Mouse (Mus musculus) ES-Bruce4 (cell line): ENCODE results near the gene Trim23. TPM values are rescaled to one million over a fixed set of nuclear protein-coding genes. Genes with fewer than 3 reads are reported as not detected.
A peak's percentile ranks its signal among the peaks of the same experiment; 100 is the strongest.
"Not testable (repeated sequence)": the region's sequence is repeated elsewhere in the genome, so short reads cannot be mapped to it uniquely, and the experiment has no call there.

Experiments used
- H3K27ac ChIP-seq: 2 replicates; pipeline ENCODE4 v1.5.1; 2012; ENCODE audit warnings: low read length, inconsistent platforms; ENCODE audit not compliant: insufficient read depth
- H3K27me3 ChIP-seq: 2 replicates; pipeline ENCODE4 v1.6.1; 2012; ENCODE audit warnings: mild to moderate bottlenecking, low read length, inconsistent platforms; ENCODE audit not compliant: control insufficient read depth, poor library complexity, insufficient read depth, severe bottlenecking
- H3K36me3 ChIP-seq: 2 replicates; pipeline ENCODE4 v1.6.1; 2012; ENCODE audit warnings: inconsistent platforms, mild to moderate bottlenecking, low read length, moderate library complexity; ENCODE audit not compliant: control insufficient read depth, poor library complexity, insufficient read depth, severe bottlenecking
- H3K4me1 ChIP-seq: one replicate; pipeline ENCODE4 v1.8.1; 2011; ENCODE audit warnings: low read length; ENCODE audit not compliant: control insufficient read depth, insufficient read depth
- H3K4me3 ChIP-seq: 2 replicates; pipeline ENCODE4 v1.5.1; 2011; ENCODE audit warnings: low read depth, mild to moderate bottlenecking, low read length
- H3K9ac ChIP-seq: 2 replicates; pipeline ENCODE4 v1.6.1; 2012; ENCODE audit warnings: low read depth, mild to moderate bottlenecking, inconsistent platforms; ENCODE audit not compliant: poor library complexity, severe bottlenecking
- H3K9me3 ChIP-seq: replicated peaks from 2 replicates; pipeline ENCODE4 v1.6.1; 2012; ENCODE audit warnings: mild to moderate bottlenecking, low read length, inconsistent platforms; ENCODE audit not compliant: control insufficient read depth, poor library complexity, insufficient read depth, severe bottlenecking
- CTCF ChIP-seq: IDR thresholded peaks from one replicate; pipeline ENCODE4 v1.8.1; 2011; ENCODE audit warnings: low read depth, low read length
- EP300 ChIP-seq: IDR thresholded peaks from 2 replicates; pipeline ENCODE4 v1.6.1; 2011; ENCODE audit warnings: low read depth, low read length; ENCODE audit not compliant: insufficient read depth
- POLR2A ChIP-seq: IDR thresholded peaks from one replicate; pipeline ENCODE4 v1.8.1; 2011; ENCODE audit warnings: low read length; ENCODE audit not compliant: insufficient read depth
- polyA plus RNA-seq: library from polyadenylated mRNA; stranded (reverse); fragments of >200 nt; gene quantifications from 2 replicates; pipeline ENCODE4 v1.2.4, GENCODE M21; 2011; ENCODE audit warnings: low read depth; ENCODE audit not compliant: missing spikeins, insufficient read depth, insufficient read length

Trim23 gene
- polyA plus RNA-seq, 1 experiment = 26.8 TPM

DNA sequence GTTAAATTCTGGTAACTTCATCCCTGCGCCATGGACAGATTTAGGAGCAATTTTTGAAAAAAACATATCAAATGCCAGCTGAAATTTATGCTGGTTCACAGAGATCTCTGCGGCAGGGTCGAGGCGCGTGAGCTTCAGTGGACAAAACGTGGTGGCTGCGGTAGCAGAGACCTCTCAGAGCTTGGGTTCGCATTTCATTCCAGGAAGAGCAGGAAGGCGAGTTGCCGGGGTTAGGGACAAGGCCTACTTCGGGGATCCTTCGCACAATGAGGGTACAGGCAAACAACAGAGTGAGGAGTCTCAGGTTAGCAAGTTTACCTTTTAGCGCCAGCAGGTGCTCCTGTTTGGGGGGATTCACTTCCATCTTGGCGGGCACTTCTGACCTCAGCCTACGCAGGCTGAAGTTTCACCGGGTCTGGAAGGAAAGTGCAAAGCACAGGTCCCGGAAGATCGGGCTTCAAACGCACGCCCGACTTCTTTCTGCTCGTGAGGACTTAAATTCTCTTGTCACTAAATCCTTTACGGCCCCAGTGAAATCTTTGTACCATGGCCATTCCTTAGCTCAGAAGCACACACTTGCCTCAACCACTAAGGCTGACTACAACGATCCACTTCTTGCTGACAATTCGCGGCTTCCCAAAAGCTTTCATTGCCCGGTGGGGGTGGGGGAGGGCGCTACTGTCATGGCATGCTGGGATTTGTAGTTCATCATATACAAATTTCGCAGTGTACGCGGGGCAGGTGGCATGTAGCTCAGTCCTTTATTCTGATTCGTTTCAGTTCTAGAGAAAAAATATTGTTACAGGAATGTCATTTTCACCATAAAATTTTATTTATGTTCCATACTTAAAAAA, 574 bp upstream of the Trim23 start, which contains the start of gene Trappc13:
Gene Trappc13 (minus strand): TSS at position 674 of the 854 bp plus-strand sequence.
- Histone ChIP-seq H3K36me3 (peaks cover 5% of the 10 kb centered on the region), H3K4me3 (peak within 1 kb of the TSS; percentile 92), H3K27me3 (no peaks in the 10 kb centered on the region), H3K4me1 (no peaks in the 10 kb centered on the region), H3K9me3 (no peaks in the 10 kb centered on the region), H3K9ac (peak within 1 kb of the TSS; percentile 70), H3K27ac (peak within 1 kb of the TSS; percentile 39)
- no peak for TF ChIP-seq CTCF
- peak; percentile 92 for TF ChIP-seq POLR2A
- TF ChIP-seq EP300 = no peak

DNA sequence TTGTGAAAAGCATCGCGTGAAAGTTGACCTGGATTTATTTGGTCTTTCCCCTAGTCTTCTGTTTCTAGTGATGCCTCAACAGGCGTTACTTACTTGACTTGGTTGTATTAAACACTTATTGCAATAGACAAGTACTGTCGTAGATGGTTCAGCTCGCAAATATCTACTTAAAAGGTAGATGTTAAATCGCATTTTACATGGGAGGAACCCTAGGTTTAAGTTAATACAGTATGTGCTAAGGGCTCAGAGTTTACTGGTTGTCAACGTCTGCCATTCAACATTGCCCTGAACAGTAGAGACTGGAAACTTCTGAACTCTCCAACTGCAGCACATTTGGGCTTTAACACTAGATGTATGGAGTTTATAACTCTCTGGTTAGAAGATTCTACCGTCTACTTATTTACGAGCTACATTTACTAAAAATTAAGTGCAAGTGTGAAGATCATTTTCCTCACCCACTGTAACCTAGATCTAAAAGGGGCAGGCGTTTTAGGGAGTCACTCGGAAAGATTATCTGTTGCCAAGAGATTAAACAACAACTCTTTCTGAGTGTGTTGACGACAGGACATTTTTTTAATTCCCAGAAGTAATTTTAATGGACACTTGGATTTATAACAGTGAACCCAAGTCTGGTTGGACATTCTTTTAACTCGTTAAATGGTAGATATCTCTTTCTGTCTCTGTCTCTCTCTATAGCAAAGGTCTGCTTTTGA, 735 bp downstream of the Trim23 start:
- Histone ChIP-seq H3K9ac (peak overlapping the region; percentile 70), H3K27ac (peak overlapping the region; percentile 32; the same call in 1 of the 2 replicates), H3K4me3 (peak overlapping the region; percentile 92), H3K9me3 (no peaks in the 10 kb centered on the region), H3K36me3 (peaks cover 2% of the 10 kb centered on the region), H3K4me1 (no peaks in the 10 kb centered on the region), H3K27me3 (no peaks in the 10 kb centered on the region)
- TF ChIP-seq EP300 = no peak

DNA sequence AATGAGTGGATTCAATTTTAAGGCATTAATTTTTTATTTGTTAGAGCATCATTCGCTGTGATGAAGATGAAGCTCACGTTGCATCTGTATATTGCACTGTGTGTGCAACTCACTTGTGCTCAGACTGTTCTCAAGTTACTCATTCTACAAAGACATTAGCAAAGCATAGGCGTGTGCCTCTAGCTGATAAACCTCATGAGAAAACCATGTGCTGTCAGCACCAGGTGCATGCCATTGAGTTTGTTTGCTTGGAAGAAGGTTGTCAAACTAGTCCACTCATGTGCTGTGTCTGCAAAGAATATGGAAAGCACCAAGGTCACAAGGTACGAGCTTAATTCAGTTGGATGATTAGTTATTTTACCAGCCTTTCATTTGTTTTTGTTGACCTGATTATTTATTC, 8.8 kb downstream of the Trim23 start:
- Histone ChIP-seq H3K4me3 (no peak overlapping the region), H3K36me3 (peaks cover 27% of the 10 kb centered on the region), H3K9me3 (no peaks in the 10 kb centered on the region), H3K4me1 (no peaks in the 10 kb centered on the region), H3K27ac (no peak overlapping the region), H3K27me3 (no peaks in the 10 kb centered on the region), H3K9ac (no peak overlapping the region)
- TF ChIP-seq EP300 (no peak), POLR2A (no peak), CTCF (no peak)

DNA sequence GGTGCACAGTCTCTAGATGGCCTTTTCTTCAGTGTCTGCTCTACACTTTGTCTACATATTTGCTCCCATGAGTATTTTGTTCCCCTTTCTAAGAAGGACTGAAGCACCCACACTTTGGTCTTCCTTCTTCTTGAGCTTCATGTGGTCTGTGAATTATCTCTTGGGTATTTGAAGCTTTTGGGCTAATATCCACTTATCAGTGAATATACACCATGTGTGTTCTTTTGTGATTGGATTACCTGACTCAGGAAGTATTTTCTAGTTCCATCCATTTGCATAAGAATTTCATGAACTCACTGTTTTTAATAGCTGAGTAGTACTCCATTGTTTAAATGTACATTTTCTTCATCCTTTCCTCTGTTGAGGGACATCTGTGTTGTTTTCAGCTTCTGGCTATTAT, 17.3 kb downstream of the Trim23 start:
- not testable (repeated sequence) for H3K4me1 ChIP-seq, H3K9me3 ChIP-seq, H3K27ac ChIP-seq, H3K9ac ChIP-seq, H3K4me3 ChIP-seq, H3K27me3 ChIP-seq
- peaks cover 19% of the 10 kb centered on the region for H3K36me3 ChIP-seq

DNA sequence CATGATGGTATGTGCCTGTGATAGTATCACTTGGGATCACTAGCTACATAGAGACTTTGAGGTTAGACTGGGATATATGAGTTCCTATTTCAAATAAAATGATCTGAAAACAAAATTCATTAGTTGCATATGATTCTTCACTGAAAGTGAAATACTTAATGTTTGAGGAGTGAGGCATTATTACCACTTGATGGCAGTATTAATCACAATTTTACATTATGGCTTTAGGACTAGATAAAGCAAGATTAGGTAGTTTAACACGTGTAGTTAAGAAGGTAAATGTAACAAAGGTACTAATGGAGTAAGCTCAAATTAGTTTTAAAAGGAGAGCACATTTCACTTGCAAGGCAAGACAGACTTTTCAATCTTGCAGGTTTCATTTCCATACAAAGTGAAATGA, 25.7 kb downstream of the Trim23 start:
- Histone ChIP-seq H3K4me1 (no peaks in the 10 kb centered on the region), H3K36me3 (peaks cover 13% of the 10 kb centered on the region), H3K27ac (no peak overlapping the region), H3K9ac (no peak overlapping the region), H3K9me3 (no peaks in the 10 kb centered on the region), H3K4me3 (no peak overlapping the region), H3K27me3 (no peaks in the 10 kb centered on the region)
- no peak for TF ChIP-seq EP300
- TF ChIP-seq CTCF = no peak
- no peak for TF ChIP-seq POLR2A

DNA sequence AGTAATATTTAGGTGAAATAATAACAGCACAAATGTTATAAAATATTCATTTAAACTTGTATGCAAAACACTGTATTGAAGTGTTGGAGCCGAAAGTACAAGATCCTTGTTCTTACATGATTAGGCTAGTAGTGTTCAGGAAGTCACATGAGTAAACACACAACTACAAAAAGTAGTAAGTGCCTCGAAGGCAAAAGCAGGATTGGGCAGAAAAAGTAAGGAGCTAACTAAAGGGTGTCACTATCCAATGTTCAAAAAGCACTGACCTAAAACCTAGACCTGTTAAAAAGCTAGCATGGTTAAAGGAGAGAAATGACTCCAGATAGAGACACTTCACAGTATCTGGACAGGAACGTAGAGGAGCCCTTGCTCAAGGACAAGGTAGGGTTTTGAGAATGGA, 48.9 kb downstream of the Trim23 start:
- no peaks in the 10 kb centered on the region for H3K4me1 ChIP-seq
- no peak overlapping the region; the same call in 1 of the 2 replicates for H3K4me3 ChIP-seq
- no peak overlapping the region for H3K27ac ChIP-seq
- no peak for TF ChIP-seq POLR2A
- TF ChIP-seq CTCF = no peak
- no peak for TF ChIP-seq EP300
- no peaks in the 10 kb centered on the region for H3K27me3 ChIP-seq
- H3K9me3 ChIP-seq = no peaks in the 10 kb centered on the region
- peaks cover 2% of the 10 kb centered on the region for H3K36me3 ChIP-seq
- H3K9ac ChIP-seq = peak overlapping the region; percentile 80; the same call in 1 of the 2 replicates
